Mouse (Mus musculus) liver, embryonic 14.5 days (tissue): ENCODE data around the gene Cog2.

Experiments used
- CTCF ChIP-seq: IDR thresholded peaks from 2 replicates; pipeline ENCODE4 v1.5.1; 2016; ENCODE audit warnings: antibody characterized with exemption, low read depth, control low read depth
- EP300 ChIP-seq: IDR thresholded peaks from 2 replicates; pipeline ENCODE4 v1.6.1; 2016; ENCODE audit warnings: antibody characterized with exemption, low read depth

GRCm38 (mm10) chr8:124496871-124497270 is 23.7 kb upstream of the Cog2 start:
- TF ChIP-seq CTCF (no peak), EP300 (no peak)
